Mouse (Mus musculus) CD4-positive, CD25-positive, alpha-beta regulatory T cell, adult 9 weeks (primary cell): ENCODE data around the gene Gm5615. TPM values are rescaled to one million over a fixed set of nuclear protein-coding genes. Genes with fewer than 3 reads are reported as not detected.

ENCODE experiments used
- polyA plus RNA-seq: library from polyadenylated mRNA; unstranded; fragments of 100-300 nt; shearing (Covaris generic); gene quantifications from one replicate; pipeline ENCODE4 v1.2.1, GENCODE M21; 2017

Gene Gm5615
- polyA plus RNA-seq: not detected

DNA sequence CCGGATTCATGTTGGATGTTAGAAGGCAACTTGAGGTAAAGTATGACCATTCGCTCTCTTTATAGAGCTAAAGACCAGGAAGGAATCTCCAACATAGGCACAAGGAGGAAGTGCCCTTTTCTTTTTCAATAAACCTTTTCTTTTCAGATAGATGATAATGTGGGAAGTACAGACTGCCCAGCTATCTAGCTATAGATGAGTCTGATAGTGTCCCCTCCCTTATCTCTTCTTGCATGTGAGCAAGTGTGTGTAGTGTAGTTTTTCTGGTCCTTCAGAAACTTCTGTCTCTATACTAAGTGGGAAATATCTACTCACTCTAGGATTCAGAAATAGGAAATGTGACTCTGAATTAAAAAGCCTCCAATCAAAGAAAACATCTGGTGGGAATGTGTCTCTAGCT is at the start of gene Gm5615:
Gene Gm5615 (minus strand): TSS at position 101 of the 400 bp plus-strand sequence.

DNA sequence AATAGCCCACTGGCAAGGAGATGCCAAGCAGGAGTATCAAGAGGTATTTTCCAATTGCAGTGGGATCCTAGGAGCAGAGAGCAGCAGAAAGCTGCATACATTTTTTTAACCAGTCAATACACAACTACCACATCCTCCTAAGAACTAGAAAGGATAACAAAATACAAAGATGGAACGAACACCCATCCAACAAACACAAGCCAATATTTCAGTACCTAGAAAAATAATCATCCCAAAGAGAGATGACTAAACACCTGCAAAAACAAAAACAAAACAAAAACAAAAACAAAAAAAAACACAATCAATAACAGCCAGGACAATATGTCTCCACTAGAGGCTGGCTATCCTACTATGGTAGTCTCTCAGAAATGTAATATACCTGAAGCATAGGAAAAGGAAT is 40.8 kb upstream of the Gm5615 start, which contains the start of gene Gm17689:
Gene Gm17689 (minus strand): TSS at position 101 of the 400 bp plus-strand sequence.

Other genes with a start within 250 kb of the Gm5615 start
- gene Gm7257, start 110.1 kb downstream of the Gm5615 start, polyA plus RNA-seq: not detected
- gene Gm9513, start 66.3 kb downstream of the Gm5615 start, polyA plus RNA-seq: not detected
- gene Gm17689, start 40.7 kb upstream of the Gm5615 start, polyA plus RNA-seq: not detected
- not detected for gene A630095E13Rik, start 101.4 kb upstream of the Gm5615 start, polyA plus RNA-seq
- 0.09 TPM for gene Acrv1, start 151.3 kb upstream of the Gm5615 start, polyA plus RNA-seq
- gene Chek1, start 185.1 kb upstream of the Gm5615 start, polyA plus RNA-seq: 3.3 TPM
- 278 TPM for gene Stt3a, start 225.7 kb upstream of the Gm5615 start, polyA plus RNA-seq